Mouse (Mus musculus) testis, postnatal 10 days (tissue): ENCODE data around the gene Mycbp.
"Not testable (repeated sequence)": the region's sequence is repeated elsewhere in the genome, so short reads cannot be mapped to it uniquely, and the experiment has no call there.

Experiments
- DNase-seq: peaks from one replicate; pipeline ENCODE4 v3.0.0; 2021; ENCODE audit warnings: low spot score

Mycbp gene

GRCm38 (mm10) chr4:123940878-123941277 is 36.2 kb downstream of the Mycbp start:
- not testable (repeated sequence) for DNase-seq

GRCm38 (mm10) chr4:123946701-123947100 is 42.1 kb downstream of the Mycbp start:
- no peak for DNase-seq

GRCm38 (mm10) chr4:123947149-123947548 is 42.5 kb downstream of the Mycbp start:
- no peak for DNase-seq

DNA sequence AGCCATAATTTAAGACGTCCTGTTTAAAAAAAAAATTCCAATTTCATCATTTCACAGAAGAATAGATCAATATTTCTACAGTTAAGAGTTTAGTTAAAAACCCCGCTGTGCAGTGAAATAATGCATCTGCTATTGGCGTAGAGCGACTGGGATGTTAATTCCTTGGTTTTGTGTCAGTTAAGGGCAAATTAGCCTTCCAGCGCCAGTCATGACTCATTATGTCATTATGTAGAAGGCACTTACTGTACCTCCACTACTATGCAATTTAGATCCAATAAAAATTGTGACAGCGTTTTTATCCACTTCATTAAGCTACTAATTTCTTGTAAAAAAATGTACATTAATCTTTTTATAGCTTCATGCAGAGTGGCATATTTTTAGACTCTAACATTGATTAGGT is 44.3 kb downstream of the Mycbp start:
- no peak for DNase-seq

GRCm38 (mm10) chr4:123949649-123950048 is 45.0 kb downstream of the Mycbp start:
- DNase-seq = no peak

DNA sequence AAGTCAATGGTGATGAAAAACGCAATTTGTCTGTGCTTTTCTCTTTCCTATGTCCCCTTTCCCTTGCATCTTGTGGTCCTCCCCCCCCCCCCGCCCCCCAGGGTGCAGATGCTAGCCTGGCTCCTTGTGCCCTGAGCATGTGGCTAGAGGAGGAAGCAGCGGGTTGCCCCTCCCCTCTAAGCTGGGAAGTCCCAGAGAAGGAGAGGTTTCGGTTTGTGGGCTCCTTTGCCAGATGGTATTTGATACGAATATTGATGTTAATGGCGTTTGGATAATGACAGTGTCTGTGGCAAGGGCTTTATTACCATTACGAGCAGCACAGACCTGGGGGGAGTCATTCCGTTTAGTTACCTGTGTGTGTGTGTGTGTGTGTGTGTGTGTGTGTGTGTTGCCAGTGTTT is 47.4 kb downstream of the Mycbp start:
- no peak for DNase-seq

- peak; percentile 90 for DNase-seq
Observed at GRCm38 (mm10) chr4:123956703-123957491, 52.3 kb downstream of the Mycbp start.

DNA sequence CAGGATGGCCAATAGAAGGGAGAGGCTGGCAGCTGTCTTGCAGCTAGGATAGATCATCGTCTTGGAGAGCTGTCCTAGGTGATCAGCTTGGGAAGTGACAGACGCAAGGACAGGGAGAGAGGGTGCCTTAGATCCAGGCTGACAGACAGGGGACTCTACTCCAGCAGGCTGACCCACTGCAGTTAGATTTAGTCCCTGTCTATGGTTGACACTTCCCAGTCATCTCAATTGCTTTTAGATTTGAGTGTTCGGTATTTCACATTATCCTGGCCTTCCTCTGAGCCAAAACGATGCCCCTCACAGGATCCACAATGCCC is 52.8 kb downstream of the Mycbp start:
- no peak for DNase-seq

DNA sequence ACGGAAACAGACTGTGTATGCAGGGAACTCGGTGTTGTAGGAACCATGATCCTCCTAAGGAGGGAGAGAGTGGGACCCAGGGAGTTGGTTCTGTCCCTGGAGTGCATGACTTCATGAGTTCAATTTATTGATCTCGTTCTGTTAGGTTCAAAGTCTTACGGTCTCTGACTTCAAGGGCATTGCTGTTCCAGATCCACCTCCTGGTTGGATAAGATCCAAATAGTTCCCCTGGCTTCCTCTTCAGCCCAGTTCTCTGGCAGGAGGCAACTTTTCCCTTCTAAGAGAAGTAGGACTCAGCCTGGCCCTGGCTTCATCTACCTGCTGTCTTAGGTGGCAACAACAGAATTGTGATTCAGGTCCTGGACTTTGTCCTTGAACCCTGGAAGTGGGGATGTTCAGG is 53.3 kb downstream of the Mycbp start:
- DNase-seq = no peak

- DNase-seq = peak; percentile 55
Observed at GRCm38 (mm10) chr4:123960955-123961354, 56.3 kb downstream of the Mycbp start.
